Mouse (Mus musculus) B cell, adult 2 months (primary cell): ENCODE results near the gene Slc16a1.
A peak's percentile ranks its signal among the peaks of the same experiment; 100 is the strongest.
"Not testable (repeated sequence)": the region's sequence is repeated elsewhere in the genome, so short reads cannot be mapped to it uniquely, and the experiment has no call there.

ENCODE experiments used
- DNase-seq, 2 experiments: peaks; one replicate each; pipeline ENCODE4 v3.0.0; 2022

The Slc16a1 gene

DNA sequence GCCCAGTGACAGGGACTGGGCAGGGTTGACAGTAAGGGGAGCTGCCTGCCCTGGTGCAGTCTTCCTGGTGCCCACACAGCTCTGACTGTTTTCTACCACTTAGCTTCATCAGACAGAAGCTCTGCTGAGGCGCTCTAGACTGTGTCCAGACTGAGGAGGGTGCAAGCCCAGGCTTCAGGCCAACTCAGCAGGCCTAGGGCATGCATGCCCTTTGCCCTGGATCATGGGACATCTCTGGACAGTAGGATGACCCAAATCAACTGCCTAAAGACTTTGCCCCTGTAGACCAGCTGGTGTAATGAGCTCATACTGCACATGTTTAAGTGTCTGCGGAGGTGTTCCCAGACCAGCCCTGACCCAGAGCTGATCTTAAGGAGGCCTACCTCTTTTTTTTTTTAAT lies 39.3 kb downstream of the Slc16a1 start:
- DNase-seq = no peak

GRCm38 (mm10) chr3:104678826-104679225 lies 40.4 kb downstream of the Slc16a1 start:
- no peak for DNase-seq

DNA sequence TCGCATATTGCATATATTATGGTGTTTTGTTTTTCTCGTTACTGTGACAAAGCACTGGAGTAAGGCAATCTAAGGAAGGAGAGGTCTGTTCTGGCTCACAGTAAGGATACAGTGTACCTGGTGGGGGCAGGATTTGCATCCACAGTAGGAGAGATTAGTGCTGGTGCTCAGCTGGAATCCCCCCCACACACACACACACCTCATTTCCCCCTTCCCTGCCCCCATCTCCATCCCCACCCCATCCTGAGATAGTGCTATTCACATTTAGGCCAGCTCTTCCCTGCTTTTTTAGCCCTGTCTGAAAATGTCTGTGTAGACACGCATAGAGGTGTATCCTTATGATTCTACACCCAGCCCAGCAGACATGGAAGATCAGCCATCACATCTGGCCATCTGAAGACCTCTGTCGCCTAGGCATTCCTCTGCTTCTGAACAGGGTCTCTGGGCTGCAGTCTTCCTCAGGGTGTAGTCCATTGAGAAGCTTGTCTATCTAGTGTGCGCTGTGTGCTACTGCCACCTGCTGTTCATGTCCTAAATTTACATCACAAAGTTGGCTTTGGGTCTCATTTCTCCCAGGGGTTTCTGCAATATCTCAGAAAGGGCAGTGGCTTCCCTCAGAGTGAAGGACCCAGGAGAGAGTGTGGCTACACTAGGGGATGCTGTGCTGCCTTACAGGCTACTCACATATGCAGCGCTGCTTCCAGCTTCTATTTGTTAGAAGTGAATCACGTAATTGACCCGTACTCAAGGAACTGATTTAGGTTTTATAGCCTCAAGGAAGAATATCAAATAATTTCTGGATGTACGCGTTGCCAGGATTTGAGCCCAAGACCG lies 44.4 kb downstream of the Slc16a1 start:
- peak; percentile 69 to 72 for DNase-seq

DNA sequence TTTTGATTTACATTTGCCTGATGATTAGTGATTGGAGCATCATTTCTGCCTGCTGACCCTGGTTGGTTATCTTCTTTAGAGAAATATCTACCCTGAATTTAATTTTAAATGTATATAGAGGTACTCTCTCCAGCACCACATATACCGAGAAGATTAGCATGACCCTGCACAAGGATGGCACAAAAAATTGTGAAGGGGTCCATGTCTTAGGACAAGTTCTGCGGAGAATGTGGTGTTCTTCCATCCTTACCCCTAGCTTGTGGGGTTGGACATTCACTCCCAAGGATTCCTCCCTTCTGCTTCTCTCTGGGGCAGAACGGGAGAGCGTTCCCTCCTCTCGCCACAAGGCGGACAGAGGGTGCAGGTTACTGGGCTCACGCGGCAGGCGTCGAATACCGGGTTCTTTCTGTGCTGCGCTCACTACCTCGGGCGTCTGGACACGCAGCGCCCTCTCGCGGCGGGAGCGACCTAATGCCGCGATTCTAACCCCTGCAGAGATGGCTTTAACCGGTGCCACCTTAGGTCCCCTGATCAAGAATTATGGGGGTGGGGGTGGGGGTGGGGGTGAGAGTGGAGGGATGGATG lies 62.4 kb downstream of the Slc16a1 start:
- DNase-seq = peak; percentile 86 to 88

- DNase-seq = no peak
Observed at GRCm38 (mm10) chr3:104701761-104702160, 63.3 kb downstream of the Slc16a1 start.

DNA sequence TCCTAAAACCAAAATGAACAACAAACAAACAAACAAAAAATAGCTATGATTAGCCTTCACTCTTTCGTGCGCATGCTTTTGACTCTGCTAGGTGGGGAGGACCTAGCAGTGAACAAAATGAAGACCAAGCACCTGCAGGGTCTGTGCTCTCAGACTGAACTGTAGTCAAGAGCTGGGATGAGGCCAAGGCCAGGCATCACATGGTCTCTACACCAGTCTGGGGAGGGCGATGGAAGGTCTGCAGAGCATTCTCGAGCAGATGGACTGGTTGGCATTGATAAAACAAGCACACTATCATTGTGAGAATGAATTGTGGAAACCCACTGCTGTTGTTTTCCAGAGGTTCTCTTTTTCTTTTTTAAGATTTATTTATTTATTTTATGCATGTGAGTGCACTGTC lies 65.5 kb downstream of the Slc16a1 start:
- DNase-seq = no peak

GRCm38 (mm10) chr3:104706446-104706845 lies 68.0 kb downstream of the Slc16a1 start:
- DNase-seq = no peak

- not testable (repeated sequence) for DNase-seq
Observed at GRCm38 (mm10) chr3:104706951-104707771, 68.7 kb downstream of the Slc16a1 start.

GRCm38 (mm10) chr3:104707772-104708144 lies 69.3 kb downstream of the Slc16a1 start:
- not testable (repeated sequence) for DNase-seq
